ENCODE assay signal across 8 mouse cellular contexts in genomic region chr6:128437288-128437687, GRCm38 (mm10). TPM values are rescaled to one million over a fixed set of nuclear protein-coding genes. Genes with fewer than 3 reads are reported as not detected.
A peak's percentile ranks its signal among the peaks of the same experiment; 100 is the strongest.
DNase-seq lines count a peak whose midpoint lies in the region; ATAC-seq and TF ChIP-seq lines count a peak whose summit lies in the region.

No protein-coding gene starts in this region.

- H3K36me3 ChIP-seq in lung, embryonic 14.5 days (ENCODE audit: insufficient read depth) = peaks cover 44% of the 10 kb centered on the region
- peaks cover 44% of the 10 kb centered on the region for H3K36me3 ChIP-seq in embryonic facial prominence, embryonic 14.5 days (ENCODE audit: control insufficient read depth, insufficient read depth, low read length)
- peaks cover 32% of the 10 kb centered on the region for H3K36me3 ChIP-seq in limb, embryonic 11.5 days (ENCODE audit: control insufficient read depth, insufficient read depth, low read length)
- peaks cover 40% of the 10 kb centered on the region for H3K36me3 ChIP-seq in neural tube, embryonic 15.5 days

- no peaks in the 10 kb centered on the region for H3K27me3 ChIP-seq in lung, embryonic 14.5 days (ENCODE audit: insufficient read depth, low read length)
- H3K27me3 ChIP-seq in embryonic facial prominence, embryonic 14.5 days (replicated peaks; ENCODE audit: control insufficient read depth, insufficient read depth, low read length) = no peaks in the 10 kb centered on the region
- H3K27me3 ChIP-seq in limb, embryonic 11.5 days (ENCODE audit: control insufficient read depth, insufficient read depth, low read length) = no peaks in the 10 kb centered on the region
- no peaks in the 10 kb centered on the region for H3K27me3 ChIP-seq in neural tube, embryonic 15.5 days (replicated peaks)

- H3K9ac ChIP-seq in lung, embryonic 14.5 days = peak overlapping the region; percentile 94
- peak overlapping the region; percentile 97 for H3K9ac ChIP-seq in embryonic facial prominence, embryonic 14.5 days (ENCODE audit: low read depth, low read length)
- H3K9ac ChIP-seq in limb, embryonic 11.5 days (ENCODE audit: low read length) = peak overlapping the region; percentile 98
- peak overlapping the region; percentile 97 for H3K9ac ChIP-seq in neural tube, embryonic 15.5 days (replicated peaks)

- DNase-seq in lung, embryonic 14.5 days = no peak
- DNase-seq in lung, postnatal 25 days (ENCODE audit: low spot score) = no peak
- no peak for DNase-seq in embryonic facial prominence, embryonic 14.5 days (ENCODE audit: low spot score)
- DNase-seq in limb, embryonic 11.5 days (ENCODE audit: low spot score) = no peak
- DNase-seq in right cerebral cortex, postnatal 36 days (ENCODE audit: low spot score in 2 of 2) = no peak
- no peak for DNase-seq in cerebellum, postnatal 10 days
- DNase-seq in spleen, postnatal 36 days (ENCODE audit: low spot score in 2 of 2) = no peak

- no peaks in the 10 kb centered on the region; the same call in 1 of the 2 replicates for H3K4me1 ChIP-seq in lung, embryonic 14.5 days (ENCODE audit: insufficient read depth)
- peaks cover 8% of the 10 kb centered on the region; the same call in 1 of the 2 replicates for H3K4me1 ChIP-seq in embryonic facial prominence, embryonic 14.5 days (ENCODE audit: control insufficient read depth, insufficient read depth, low read length)
- peaks cover 5% of the 10 kb centered on the region for H3K4me1 ChIP-seq in limb, embryonic 11.5 days (ENCODE audit: control insufficient read depth, insufficient read depth, low read length)
- peaks cover 35% of the 10 kb centered on the region for H3K4me1 ChIP-seq in neural tube, embryonic 15.5 days

- H3K4me2 ChIP-seq in lung, embryonic 14.5 days = peak overlapping the region; percentile 66
- H3K4me2 ChIP-seq in embryonic facial prominence, embryonic 14.5 days (ENCODE audit: low read depth, low read length) = peak overlapping the region; percentile 81
- H3K4me2 ChIP-seq in limb, embryonic 11.5 days (ENCODE audit: low read depth, severe bottlenecking) = peak overlapping the region; percentile 51
- peak overlapping the region; percentile 79 for H3K4me2 ChIP-seq in neural tube, embryonic 15.5 days

- peak overlapping the region; percentile 97 for H3K27ac ChIP-seq in lung, embryonic 14.5 days (ENCODE audit: low read depth)
- H3K27ac ChIP-seq in embryonic facial prominence, embryonic 14.5 days (replicated peaks; ENCODE audit: low read depth, low read length) = peak overlapping the region; percentile 94
- peak overlapping the region; percentile 87; the same call in 1 of the 2 replicates for H3K27ac ChIP-seq in limb, embryonic 11.5 days (replicated peaks; ENCODE audit: low read depth, low read length)
- peak overlapping the region; percentile 95 for H3K27ac ChIP-seq in neural tube, embryonic 15.5 days (replicated peaks)

- peak overlapping the region; percentile 98 for H3K4me3 ChIP-seq in lung, embryonic 14.5 days (ENCODE audit: low read depth, low read length)
- peak overlapping the region; percentile 99 for H3K4me3 ChIP-seq in embryonic facial prominence, embryonic 14.5 days (ENCODE audit: low read depth, low read length)
- H3K4me3 ChIP-seq in limb, embryonic 11.5 days (ENCODE audit: low read depth, low read length) = peak overlapping the region; percentile 98
- H3K4me3 ChIP-seq in neural tube, embryonic 15.5 days (replicated peaks) = peak overlapping the region; percentile 99

- no peak for ATAC-seq in lung, embryonic 14.5 days (ENCODE audit: insufficient read depth)
- ATAC-seq in embryonic facial prominence, embryonic 14.5 days (ENCODE audit: low read depth) = peak; percentile 8; the same call in 1 of the 2 replicates
- no peak; the same call in 1 of the 2 replicates for ATAC-seq in limb, embryonic 11.5 days (ENCODE audit: insufficient number of reproducible peaks, low FRiP score, low TSS enrichment, low read depth)
- ATAC-seq in neural tube, embryonic 15.5 days (ENCODE audit: low FRiP score) = no peak

- 1% methylated on average over 10 of the region's 10 CpGs for WGBS in lung, embryonic 14.5 days
- 1% methylated on average over 10 of the region's 10 CpGs for WGBS in embryonic facial prominence, embryonic 14.5 days
- 4% methylated on average over 10 of the region's 10 CpGs for WGBS in limb, embryonic 11.5 days
- 3% methylated on average over 10 of the region's 10 CpGs for WGBS in neural tube, embryonic 15.5 days

- H3K9me3 ChIP-seq in lung, embryonic 14.5 days (ENCODE audit: low read depth, low read length) = no peaks in the 10 kb centered on the region
- no peaks in the 10 kb centered on the region for H3K9me3 ChIP-seq in embryonic facial prominence, embryonic 14.5 days (ENCODE audit: control insufficient read depth, low read length)
- no peaks in the 10 kb centered on the region for H3K9me3 ChIP-seq in limb, embryonic 11.5 days (ENCODE audit: control insufficient read depth, low read length)
- no peaks in the 10 kb centered on the region for H3K9me3 ChIP-seq in neural tube, embryonic 15.5 days (replicated peaks)

- TF ChIP-seq CTCF in lung, embryonic 14.5 days (IDR thresholded peaks at IDR 0.05; ENCODE audit: low read depth) = no peak

RNA-seq across cellular contexts. Expression of gene Fkbp4, which starts 1.2 kb away (rescaled TPM):
- 434 and 450 TPM in 2 replicates for polyA plus RNA-seq in lung, embryonic 14.5 days (2014; fragmentation: Nextera tagmentation; extraction: Ambion mirVana)
- polyA plus RNA-seq in embryonic facial prominence, embryonic 14.5 days (2014; fragmentation: Nextera tagmentation; extraction: Ambion mirVana) = 295 and 300 TPM in 2 replicates
- 671 and 692 TPM in 2 replicates for polyA plus RNA-seq in limb, embryonic 11.5 days (2014; fragmentation: Nextera tagmentation; extraction: Ambion mirVana)
- 319 and 377 TPM in 2 replicates for polyA plus RNA-seq in neural tube, embryonic 15.5 days (2015; fragmentation: Nextera tagmentation; extraction: Ambion mirVana)

RNA-seq across cellular contexts. Expression of gene Itfg2, which starts 12.6 kb away (rescaled TPM):
- polyA plus RNA-seq in lung, embryonic 14.5 days (2014; fragmentation: Nextera tagmentation; extraction: Ambion mirVana) = 32.6 and 41.4 TPM in 2 replicates
- 22.5 and 27.6 TPM in 2 replicates for polyA plus RNA-seq in embryonic facial prominence, embryonic 14.5 days (2014; fragmentation: Nextera tagmentation; extraction: Ambion mirVana)
- polyA plus RNA-seq in limb, embryonic 11.5 days (2014; fragmentation: Nextera tagmentation; extraction: Ambion mirVana) = 35.0 and 35.3 TPM in 2 replicates
- polyA plus RNA-seq in neural tube, embryonic 15.5 days (2015; fragmentation: Nextera tagmentation; extraction: Ambion mirVana) = 44.0 and 46.5 TPM in 2 replicates

RNA-seq across cellular contexts. Expression of gene Nrip2, which starts 38.2 kb away (rescaled TPM):
- polyA plus RNA-seq in lung, embryonic 14.5 days (2014; fragmentation: Nextera tagmentation; extraction: Ambion mirVana) = 3.4 and 4.3 TPM in 2 replicates
- 6.9 and 7.2 TPM in 2 replicates for polyA plus RNA-seq in embryonic facial prominence, embryonic 14.5 days (2014; fragmentation: Nextera tagmentation; extraction: Ambion mirVana)
- polyA plus RNA-seq in limb, embryonic 11.5 days (2014; fragmentation: Nextera tagmentation; extraction: Ambion mirVana) = 2.1 TPM in 2 replicates
- 12.4 and 13.0 TPM in 2 replicates for polyA plus RNA-seq in neural tube, embryonic 15.5 days (2015; fragmentation: Nextera tagmentation; extraction: Ambion mirVana)
